Mouse (Mus musculus): Measurements from ENCODE around the gene Slc35b2. TPM values are rescaled to one million over a fixed set of nuclear protein-coding genes. Genes with fewer than 3 reads are reported as not detected.

The Slc35b2 gene
- polyA plus RNA-seq, 1 experiment from 2014 or later, result 115 TPM

GRCm38 (mm10) chr17:45556514-45557245 lies 7.0 kb upstream of the Slc35b2 start:
- Histone ChIP-seq H3K27ac (no peak overlapping the region), H3K4me2 (peak overlapping the region; percentile 95), H3K4me1 (peaks cover 10% of the 10 kb centered on the region; the same call in 1 of the 2 replicates), H3K9me3 (no peaks in the 10 kb centered on the region), H3K4me3 (replicated peaks) (peak overlapping the region; percentile 57), H3K27me3 (replicated peaks) (peaks cover 10% of the 10 kb centered on the region), H3K9ac (no peak overlapping the region), H3K36me3 (no peaks in the 10 kb centered on the region)
- ATAC-seq (ENCODE audit: insufficient read depth, low FRiP score, low read depth), result no peak
- 74% methylated on average over 3 of the region's 3 CpGs for WGBS

- H3K4me1 ChIP-seq, result peaks cover 10% of the 10 kb centered on the region; the same call in 1 of the 2 replicates
- peaks cover 10% of the 10 kb centered on the region for H3K27me3 ChIP-seq (replicated peaks)
- no peak overlapping the region for H3K4me3 ChIP-seq (replicated peaks)
- H3K36me3 ChIP-seq, result no peaks in the 10 kb centered on the region
- ATAC-seq (ENCODE audit: insufficient read depth, low FRiP score, low read depth), result no peak
- no peak overlapping the region for H3K27ac ChIP-seq
- H3K9ac ChIP-seq, result no peak overlapping the region
- peak overlapping the region; percentile 95; the same call in 1 of the 2 replicates for H3K4me2 ChIP-seq
- 66% methylated on average over 6 of the region's 7 CpGs for WGBS
- no peaks in the 10 kb centered on the region for H3K9me3 ChIP-seq
These were observed 6.3 kb upstream of the Slc35b2 start for GRCm38 (mm10) chr17:45557246-45557824.

GRCm38 (mm10) chr17:45557998-45558862 lies 5.4 kb upstream of the Slc35b2 start:
- Histone ChIP-seq H3K9me3 (no peaks in the 10 kb centered on the region), H3K36me3 (no peaks in the 10 kb centered on the region), H3K27ac (no peak overlapping the region), H3K27me3 (replicated peaks) (peaks cover 10% of the 10 kb centered on the region), H3K9ac (no peak overlapping the region), H3K4me2 (no peak overlapping the region), H3K4me3 (replicated peaks) (no peak overlapping the region), H3K4me1 (peaks cover 10% of the 10 kb centered on the region; the same call in 1 of the 2 replicates)
- ATAC-seq (ENCODE audit: insufficient read depth, low FRiP score, low read depth), result no peak
- WGBS, result 71% methylated on average over 16 of the region's 16 CpGs

GRCm38 (mm10) chr17:45559732-45560525 lies 3.7 kb upstream of the Slc35b2 start:
- ATAC-seq (ENCODE audit: insufficient read depth, low FRiP score, low read depth), result no peak
- 87% methylated on average over 15 of the region's 15 CpGs for WGBS
- no peak overlapping the region for H3K4me3 ChIP-seq (replicated peaks)
- no peaks in the 10 kb centered on the region for H3K9me3 ChIP-seq
- H3K36me3 ChIP-seq, result no peaks in the 10 kb centered on the region
- peaks cover 14% of the 10 kb centered on the region for H3K4me1 ChIP-seq
- H3K4me2 ChIP-seq, result no peak overlapping the region
- no peak overlapping the region for H3K9ac ChIP-seq
- peaks cover 10% of the 10 kb centered on the region for H3K27me3 ChIP-seq (replicated peaks)
- H3K27ac ChIP-seq, result no peak overlapping the region

GRCm38 (mm10) chr17:45563216-45563615 lies 458 bp upstream of the Slc35b2 start:
- Histone ChIP-seq H3K27ac (no peak overlapping the region), H3K27me3 (replicated peaks) (0 out of 2 replicates have a peak, but pooled peaks cover 2% of the 10 kb centered on the region), H3K36me3 (peaks cover 18% of the 10 kb centered on the region), H3K4me2 (no peak overlapping the region; the same call in 1 of the 2 replicates), H3K4me1 (peaks cover 23% of the 10 kb centered on the region), H3K9me3 (no peaks in the 10 kb centered on the region), H3K4me3 (replicated peaks) (no peak overlapping the region), H3K9ac (no peak overlapping the region)
- WGBS, result 72% methylated on average over 12 of the region's 12 CpGs
- no peak for ATAC-seq (ENCODE audit: insufficient read depth, low FRiP score, low read depth)

- WGBS, result 9% methylated on average over 17 of the region's 18 CpGs
- H3K27me3 ChIP-seq (replicated peaks), result 0 out of 2 replicates have a peak, but pooled peaks cover 2% of the 10 kb centered on the region
- H3K27ac ChIP-seq, result peak overlapping the region; percentile 88
- H3K36me3 ChIP-seq, result peaks cover 32% of the 10 kb centered on the region
- H3K4me3 ChIP-seq (replicated peaks), result peak overlapping the region; percentile 99
- ATAC-seq (ENCODE audit: insufficient read depth, low FRiP score, low read depth), result no peak
- peak overlapping the region; percentile 86 for H3K4me2 ChIP-seq
- peak overlapping the region; percentile 98 for H3K9ac ChIP-seq
- H3K9me3 ChIP-seq, result no peaks in the 10 kb centered on the region
- peaks cover 29% of the 10 kb centered on the region for H3K4me1 ChIP-seq
These were observed 934 bp downstream of the Slc35b2 start for GRCm38 (mm10) chr17:45564531-45565084.

GRCm38 (mm10) chr17:45565103-45565502 lies 1.4 kb downstream of the Slc35b2 start:
- H3K9me3 ChIP-seq, result no peaks in the 10 kb centered on the region
- 0 out of 2 replicates have a peak overlapping the region, but pooled peaks have one; percentile 98 for H3K9ac ChIP-seq
- peaks cover 34% of the 10 kb centered on the region for H3K4me1 ChIP-seq
- 0 out of 2 replicates have a peak overlapping the region, but pooled peaks have one; percentile 88 for H3K27ac ChIP-seq
- 91% methylated on average over 11 of the region's 11 CpGs for WGBS
- H3K27me3 ChIP-seq (replicated peaks), result 0 out of 2 replicates have a peak, but pooled peaks cover 2% of the 10 kb centered on the region
- peaks cover 37% of the 10 kb centered on the region for H3K36me3 ChIP-seq
- ATAC-seq (ENCODE audit: insufficient read depth, low FRiP score, low read depth), result no peak
- peak overlapping the region; percentile 86 for H3K4me2 ChIP-seq
- peak overlapping the region; percentile 99 for H3K4me3 ChIP-seq (replicated peaks)

- Histone ChIP-seq H3K4me3 (replicated peaks) (no peak overlapping the region), H3K4me1 (peaks cover 42% of the 10 kb centered on the region), H3K9ac (no peak overlapping the region), H3K36me3 (peaks cover 46% of the 10 kb centered on the region), H3K4me2 (no peak overlapping the region), H3K27me3 (replicated peaks) (no peaks in the 10 kb centered on the region), H3K27ac (no peak overlapping the region), H3K9me3 (no peaks in the 10 kb centered on the region)
- no peak for ATAC-seq (ENCODE audit: insufficient read depth, low FRiP score, low read depth)
- 68% methylated on average over 1 of the region's 1 CpGs for WGBS
These were observed 2.3 kb downstream of the Slc35b2 start for GRCm38 (mm10) chr17:45566031-45566359.

GRCm38 (mm10) chr17:45566360-45567161 lies 2.9 kb downstream of the Slc35b2 start:
- WGBS, result 59% methylated on average over 18 of the region's 18 CpGs
- H3K4me3 ChIP-seq (replicated peaks), result no peak overlapping the region
- ATAC-seq (ENCODE audit: insufficient read depth, low FRiP score, low read depth), result no peak
- H3K4me2 ChIP-seq, result no peak overlapping the region
- H3K9me3 ChIP-seq, result no peaks in the 10 kb centered on the region
- H3K4me1 ChIP-seq, result peaks cover 45% of the 10 kb centered on the region
- 0 out of 2 replicates have a peak overlapping the region, but pooled peaks have one; percentile 8 for H3K27ac ChIP-seq
- H3K36me3 ChIP-seq, result peaks cover 52% of the 10 kb centered on the region
- no peaks in the 10 kb centered on the region for H3K27me3 ChIP-seq (replicated peaks)
- no peak overlapping the region for H3K9ac ChIP-seq

GRCm38 (mm10) chr17:45567162-45567601 lies 3.5 kb downstream of the Slc35b2 start:
- H3K9me3 ChIP-seq, result no peaks in the 10 kb centered on the region
- peaks cover 49% of the 10 kb centered on the region for H3K4me1 ChIP-seq
- H3K9ac ChIP-seq, result no peak overlapping the region
- H3K4me3 ChIP-seq (replicated peaks), result no peak overlapping the region
- 33% methylated on average over 4 of the region's 4 CpGs for WGBS
- ATAC-seq (ENCODE audit: insufficient read depth, low FRiP score, low read depth), result no peak
- H3K27ac ChIP-seq, result 0 out of 2 replicates have a peak overlapping the region, but pooled peaks have one; percentile 8
- H3K36me3 ChIP-seq, result peaks cover 55% of the 10 kb centered on the region
- H3K27me3 ChIP-seq (replicated peaks), result no peaks in the 10 kb centered on the region
- no peak overlapping the region for H3K4me2 ChIP-seq
